Mouse (Mus musculus): ENCODE measurements around the gene Mrtfb.
"Not testable (repeated sequence)": the region's sequence is repeated elsewhere in the genome, so short reads cannot be mapped to it uniquely, and the experiment has no call there.

The Mrtfb gene

DNA sequence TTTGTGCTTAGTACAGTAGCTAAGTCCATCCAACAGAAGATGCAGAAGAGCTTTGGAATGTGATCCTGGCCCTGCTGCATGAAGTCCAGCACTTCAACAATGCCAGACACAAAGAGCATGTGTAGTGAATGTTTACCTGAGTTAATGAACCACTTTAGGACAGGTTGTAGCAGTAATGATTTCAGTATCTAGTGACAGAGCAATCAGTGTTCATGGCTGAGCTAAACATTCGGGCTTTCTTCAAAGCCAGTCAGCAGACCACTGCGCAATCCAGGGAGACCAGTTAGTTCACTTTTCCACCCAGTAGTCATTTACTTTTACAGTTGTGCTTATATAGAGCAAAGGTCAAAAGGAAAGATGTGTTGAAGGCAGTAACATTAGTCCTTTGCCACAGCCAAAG lies 20.0 kb downstream of the Mrtfb start:
- DNase-seq (ENCODE audit: low spot score in 2 of 2), result no peak

DNA sequence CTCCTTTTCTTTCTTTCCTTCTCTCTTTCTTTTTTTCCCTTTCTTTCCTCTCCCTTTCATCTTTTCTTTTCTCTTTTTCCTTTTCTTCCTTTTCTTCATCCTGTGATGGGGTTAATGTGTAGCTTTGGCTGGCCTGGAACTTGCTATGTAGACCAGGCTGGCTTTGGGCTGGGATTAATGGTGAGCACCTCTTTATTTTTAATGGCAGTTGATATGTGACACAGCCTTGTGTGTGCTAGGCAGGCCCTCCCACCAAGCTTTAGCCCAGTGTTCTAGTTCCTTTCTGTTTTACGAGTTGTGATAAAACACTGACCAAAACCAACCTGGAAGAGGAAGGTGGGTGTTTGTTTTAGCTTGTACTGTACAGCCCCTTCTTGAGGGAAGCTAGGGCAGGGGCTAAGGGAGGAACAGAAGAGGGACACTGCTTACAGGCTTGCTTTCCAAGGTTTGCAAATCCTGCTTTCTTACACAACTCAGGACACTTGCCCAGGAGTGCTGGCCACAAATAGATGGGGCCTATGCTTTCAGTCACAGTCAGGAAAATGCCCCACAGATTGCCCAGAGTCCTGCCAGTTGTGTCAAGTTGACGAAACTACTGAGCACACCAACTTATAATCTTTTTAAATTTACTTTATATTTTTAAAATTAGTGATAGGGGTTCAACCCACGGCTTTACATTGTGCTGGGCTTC lies 20.6 kb downstream of the Mrtfb start:
- no peak for DNase-seq (ENCODE audit: low spot score in 2 of 2)

DNA sequence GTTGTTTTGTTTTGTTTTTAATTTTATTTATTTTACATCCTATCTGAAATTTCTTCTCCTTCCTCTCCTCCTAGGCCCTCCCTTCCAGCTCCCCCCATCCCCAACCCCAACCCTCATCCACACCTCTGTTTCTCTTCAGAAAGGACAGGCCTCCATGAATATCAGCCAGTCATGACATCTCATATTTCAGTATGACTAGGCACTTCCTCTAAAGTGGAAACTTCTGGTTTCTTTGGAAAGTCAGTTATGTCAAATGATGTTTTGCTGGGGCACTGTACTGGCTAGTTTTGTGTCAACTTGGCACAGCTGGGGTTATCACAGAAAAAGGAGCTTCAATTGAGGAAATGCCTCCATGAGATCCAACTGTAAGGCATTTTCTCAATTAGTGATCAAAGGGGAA lies 30.1 kb downstream of the Mrtfb start:
- not testable (repeated sequence) for DNase-seq (ENCODE audit: low spot score in 2 of 2)

DNA sequence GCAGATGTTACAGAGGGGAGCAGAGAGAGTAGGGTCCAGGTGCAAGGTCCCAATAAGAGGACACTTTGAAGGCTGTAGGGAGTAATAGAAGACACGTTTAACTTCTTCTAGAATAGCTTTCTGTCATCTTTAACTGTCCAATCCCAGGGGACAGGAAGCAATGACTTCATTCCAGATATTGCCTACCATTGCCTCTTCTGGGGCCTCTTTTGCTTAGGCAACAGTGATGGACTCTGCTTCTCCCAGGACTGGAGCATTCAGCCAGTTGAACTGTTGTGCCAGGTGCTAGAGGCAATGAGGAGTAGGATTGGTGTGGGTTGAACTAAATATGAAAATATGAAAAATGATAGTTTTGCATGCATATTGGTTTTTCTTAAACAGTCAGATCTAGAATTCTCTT lies 41.6 kb downstream of the Mrtfb start:
- DNase-seq (ENCODE audit: low spot score in 2 of 2), result no peak

DNA sequence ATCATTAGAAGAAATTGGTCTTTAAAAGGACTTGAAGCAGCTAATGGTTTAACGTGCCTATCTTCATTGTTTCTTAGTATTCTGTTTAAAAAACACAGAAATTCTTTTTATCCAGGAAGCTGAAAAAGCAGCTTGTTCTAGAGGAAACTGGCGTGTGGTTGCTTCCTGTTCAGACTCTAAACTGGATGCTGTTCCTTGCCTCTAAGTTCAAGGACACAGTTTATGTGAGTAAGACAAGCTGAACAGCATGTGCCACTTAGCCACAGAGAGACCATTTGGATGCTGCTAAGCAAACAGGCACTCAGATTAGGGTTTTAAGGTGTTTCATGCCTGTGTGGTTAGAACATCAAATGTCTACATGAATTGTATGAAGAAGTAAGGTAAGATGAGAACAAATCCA lies 42.7 kb downstream of the Mrtfb start:
- DNase-seq (ENCODE audit: low spot score in 2 of 2), result no peak

DNA sequence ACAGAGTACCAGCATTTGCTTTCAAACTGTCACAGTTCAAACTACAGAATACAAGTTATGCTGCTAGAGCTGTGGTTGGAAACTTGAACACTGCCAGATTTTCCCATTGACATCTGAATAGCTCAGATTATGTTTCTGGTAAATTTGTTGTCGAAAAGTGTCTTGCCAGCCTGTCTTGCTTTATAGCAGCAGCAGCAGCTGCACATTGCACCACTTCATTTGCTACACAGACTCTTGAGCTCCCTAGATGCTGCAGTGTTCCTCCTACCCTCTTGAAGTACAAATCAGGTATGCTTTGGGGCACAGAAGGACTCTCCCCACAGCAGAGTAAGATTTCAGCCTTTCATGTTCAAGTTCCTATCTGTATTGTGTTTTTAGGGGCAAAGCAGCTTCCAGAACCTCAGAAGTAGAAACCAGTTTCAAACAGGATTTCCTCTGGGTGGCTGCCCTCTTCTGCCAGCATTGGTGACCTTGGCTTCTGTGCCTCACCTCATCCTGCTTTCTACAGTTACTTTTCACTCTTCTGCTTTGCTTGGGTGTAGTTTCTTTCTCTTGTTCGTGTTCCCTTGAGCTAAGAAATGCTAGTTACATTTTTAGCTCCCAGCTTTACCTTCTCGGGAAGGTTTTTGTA lies 49.9 kb downstream of the Mrtfb start:
- no peak for DNase-seq (ENCODE audit: low spot score in 2 of 2)

DNA sequence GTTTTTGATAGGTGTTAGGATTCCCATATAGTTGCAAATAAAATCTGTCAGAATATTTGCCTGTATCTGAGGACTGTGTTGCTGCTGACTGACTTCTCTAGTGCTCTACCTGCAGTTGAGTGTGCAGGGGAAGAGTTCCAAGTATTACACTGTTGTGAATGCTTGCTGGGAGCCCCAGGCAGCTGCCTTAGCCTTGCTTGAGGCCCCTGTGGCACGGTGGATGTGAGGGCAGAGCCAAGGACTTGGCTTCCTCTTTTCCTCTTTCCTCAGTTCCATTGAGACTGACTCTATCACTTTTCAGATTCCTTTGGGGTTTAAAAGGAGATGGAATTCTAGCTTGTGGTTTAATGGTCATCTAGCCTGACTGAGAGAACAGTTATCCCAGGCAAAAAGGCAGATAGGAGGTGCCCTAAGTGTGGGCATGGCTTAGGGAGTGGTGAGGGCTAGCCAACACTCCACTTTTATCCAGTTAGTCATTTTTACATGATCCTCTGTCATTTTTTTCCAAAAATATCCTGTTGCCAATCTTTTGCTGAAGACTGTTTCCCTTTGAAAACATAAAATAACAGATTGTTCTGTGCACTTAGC lies 53.9 kb downstream of the Mrtfb start:
- DNase-seq (ENCODE audit: low spot score in 2 of 2), result no peak

DNA sequence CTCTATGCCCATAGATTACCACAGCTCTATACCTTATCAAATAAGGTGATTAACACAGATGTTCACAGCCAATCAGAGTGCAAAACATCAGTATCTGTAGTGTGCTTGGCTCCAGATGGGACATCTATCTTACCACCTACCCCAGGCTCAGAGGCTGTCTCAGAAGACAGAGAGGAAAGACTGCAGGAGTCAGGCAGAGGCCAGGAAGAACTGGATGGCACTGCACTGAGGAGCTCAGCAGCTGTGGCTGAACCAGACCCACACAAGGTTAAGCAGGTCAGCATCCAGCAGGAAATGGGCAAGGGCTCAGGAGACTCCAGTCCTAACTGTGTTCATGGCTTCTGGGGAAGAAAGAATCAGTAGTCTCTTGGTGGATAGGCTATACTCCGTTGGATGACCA lies 55.1 kb downstream of the Mrtfb start:
- no peak for DNase-seq (ENCODE audit: low spot score in 2 of 2)

DNA sequence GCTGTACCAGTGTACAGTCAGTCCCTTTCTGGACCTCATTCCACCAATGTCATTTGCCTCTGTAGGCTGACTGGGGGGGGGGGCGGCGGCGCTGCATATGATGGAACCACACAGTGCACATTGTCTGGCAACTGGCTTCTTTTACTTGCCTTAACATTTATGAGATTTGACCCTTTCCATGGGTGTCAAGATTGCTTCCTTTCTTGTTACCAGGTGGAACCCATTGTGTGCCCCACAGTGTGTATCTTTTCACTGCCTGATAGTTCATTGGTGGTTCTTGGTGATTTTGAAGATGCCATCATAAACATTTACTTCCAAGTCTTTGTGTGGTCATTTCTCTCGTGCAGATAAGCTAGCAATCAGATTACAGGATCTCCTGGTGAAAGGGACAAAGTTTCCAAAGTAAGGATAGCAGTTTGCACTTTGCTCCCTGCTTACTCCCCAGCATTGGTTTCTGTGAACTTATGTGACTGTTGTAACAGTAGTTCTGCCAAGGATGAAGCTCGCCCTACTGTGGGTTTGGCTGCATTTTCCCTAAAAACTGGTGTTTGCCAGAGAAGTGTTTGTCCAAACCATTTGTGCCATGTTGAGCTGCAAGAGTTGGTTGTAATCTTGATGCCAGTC lies 56.9 kb downstream of the Mrtfb start:
- no peak for DNase-seq (ENCODE audit: low spot score in 2 of 2)

DNA sequence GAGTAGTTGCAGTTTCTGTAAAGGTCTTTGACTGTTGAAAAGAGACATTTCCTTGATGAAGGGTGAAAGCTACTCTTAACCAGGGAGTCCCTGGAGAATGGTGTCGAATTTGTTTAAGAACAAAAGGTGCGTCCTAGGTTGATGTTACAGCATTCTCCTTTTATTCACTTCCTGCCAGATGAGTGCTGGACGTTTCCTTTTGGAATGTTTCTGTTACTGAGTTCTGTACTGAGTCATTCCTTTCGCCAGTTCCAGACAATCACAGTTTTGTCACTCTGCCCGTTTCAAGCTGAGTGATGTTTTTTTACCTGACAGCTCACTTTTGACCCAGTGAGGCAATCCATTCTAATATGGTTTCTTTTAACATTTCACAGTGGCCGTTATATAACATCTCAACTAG lies 67.5 kb downstream of the Mrtfb start:
- DNase-seq (ENCODE audit: low spot score in 2 of 2), result no peak

DNA sequence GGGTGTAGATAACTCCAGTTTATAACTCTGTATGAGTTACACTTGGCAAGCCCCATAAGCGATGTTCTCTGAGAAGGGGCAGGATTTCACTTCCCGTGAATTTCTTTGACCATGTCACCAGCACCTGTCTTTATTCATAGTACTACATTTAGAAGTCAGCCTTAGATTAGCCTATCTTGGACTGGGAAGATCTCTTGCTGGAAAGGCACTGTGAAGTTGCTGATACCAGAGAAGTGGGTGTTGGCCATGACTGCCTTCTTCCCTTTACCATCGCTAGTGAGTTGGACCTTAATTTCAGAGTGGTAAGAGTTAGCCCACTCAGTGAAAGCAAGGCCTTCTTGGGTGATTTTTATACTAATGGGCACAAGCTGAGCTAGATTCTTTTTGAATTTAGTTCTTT lies 70.3 kb downstream of the Mrtfb start:
- DNase-seq (ENCODE audit: low spot score in 2 of 2), result no peak

DNA sequence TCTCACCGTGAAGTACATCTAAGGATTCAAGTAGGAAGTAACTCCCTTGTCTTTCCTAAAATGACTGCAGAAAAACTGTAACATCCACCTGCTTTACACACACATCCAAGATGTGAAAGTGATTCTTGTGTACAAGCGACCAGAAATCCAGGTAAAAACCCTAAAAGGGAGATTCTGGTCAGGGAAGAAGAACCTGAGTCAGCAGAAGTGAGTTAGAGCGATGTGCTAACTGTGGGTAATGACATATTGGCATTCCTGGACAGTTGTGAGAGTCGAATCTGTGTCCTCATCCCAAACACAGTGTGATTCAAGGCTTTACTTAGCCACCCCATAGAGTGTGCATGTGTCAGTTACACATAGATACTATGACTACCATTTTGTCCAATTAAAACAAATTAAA lies 72.4 kb downstream of the Mrtfb start:
- DNase-seq (ENCODE audit: low spot score in 2 of 2), result no peak

DNA sequence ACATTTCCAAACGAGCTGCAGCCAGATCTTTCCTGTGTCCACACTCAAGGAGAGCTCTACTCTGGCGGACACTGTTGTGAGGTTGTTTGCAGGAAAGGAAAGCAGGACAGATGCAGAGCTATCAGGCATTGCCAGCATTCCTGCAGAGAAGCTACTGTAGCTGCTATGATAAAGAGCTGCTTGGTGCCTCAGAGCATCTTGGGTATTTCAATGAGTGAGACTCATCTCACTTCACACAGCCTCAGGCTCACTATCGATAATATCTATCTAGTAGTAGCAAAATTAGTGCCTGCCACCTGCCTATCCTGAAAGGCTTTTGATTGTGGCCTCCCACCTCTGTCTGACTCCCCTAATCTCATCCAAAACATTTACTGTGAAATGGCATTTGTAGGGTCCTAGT lies 73.4 kb downstream of the Mrtfb start:
- DNase-seq (ENCODE audit: low spot score in 2 of 2), result no peak

DNA sequence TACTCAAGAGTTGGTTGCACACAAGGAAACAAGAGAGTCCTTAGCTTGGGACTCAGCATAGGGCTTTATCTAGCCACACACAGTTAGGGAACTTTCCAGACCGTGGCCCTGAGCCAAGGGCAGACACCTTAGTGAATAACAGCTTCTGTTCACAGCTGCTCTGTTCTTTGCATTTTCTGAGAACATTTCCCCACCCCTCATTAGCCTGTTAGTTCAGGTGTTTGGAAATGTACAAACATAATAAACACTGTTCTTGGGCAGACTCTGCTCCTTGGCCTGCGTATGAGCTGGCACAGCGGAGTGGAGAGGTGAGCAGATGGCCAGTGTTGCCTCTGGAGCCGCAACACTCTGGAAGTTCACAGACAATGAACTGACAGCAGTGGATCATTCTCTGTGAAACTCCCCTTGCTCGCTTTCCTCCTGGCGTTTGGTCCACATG lies 74.0 kb downstream of the Mrtfb start:
- DNase-seq (ENCODE audit: low spot score in 2 of 2), result peak in 1 of 2 experiments; percentile 12

DNA sequence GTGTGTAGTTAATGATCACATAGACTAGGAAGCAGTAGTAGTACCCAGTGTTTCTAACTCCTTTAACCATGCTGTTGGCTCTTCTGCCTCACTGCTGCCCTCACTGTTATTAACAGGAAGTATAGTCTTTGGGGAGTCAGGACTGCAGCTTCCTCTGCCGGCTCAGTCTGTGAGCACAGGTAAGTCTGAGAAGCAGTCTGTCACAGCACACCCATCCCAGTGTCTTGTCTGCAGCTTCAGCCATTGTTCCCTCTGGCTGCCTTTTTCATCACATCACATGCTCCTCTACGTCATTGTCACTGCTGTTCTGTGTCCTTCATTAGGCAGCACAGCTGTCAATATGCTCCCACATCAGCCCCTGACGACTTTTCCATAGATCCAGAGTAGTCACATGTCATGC lies 75.6 kb downstream of the Mrtfb start:
- no peak for DNase-seq (ENCODE audit: low spot score in 2 of 2)

DNA sequence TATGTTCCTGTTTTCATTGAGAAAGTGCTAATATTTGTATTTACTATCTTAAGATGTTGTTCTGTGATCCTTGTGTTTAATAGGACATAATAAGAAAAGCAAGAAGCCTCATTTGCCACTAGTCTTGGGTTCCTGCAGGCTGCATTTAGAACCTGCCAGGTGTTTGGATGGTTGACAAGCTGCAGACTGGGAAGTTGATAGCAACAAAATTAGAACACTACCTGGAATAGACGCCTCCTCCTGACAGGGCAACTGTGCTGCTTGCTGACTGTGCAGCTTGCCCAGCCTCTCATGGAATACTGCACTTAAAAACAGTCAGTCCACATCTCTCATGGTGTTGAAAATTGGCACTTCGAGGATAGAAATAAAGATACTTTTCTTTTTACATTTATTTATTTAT lies 76.3 kb downstream of the Mrtfb start:
- no peak for DNase-seq (ENCODE audit: low spot score in 2 of 2)

DNA sequence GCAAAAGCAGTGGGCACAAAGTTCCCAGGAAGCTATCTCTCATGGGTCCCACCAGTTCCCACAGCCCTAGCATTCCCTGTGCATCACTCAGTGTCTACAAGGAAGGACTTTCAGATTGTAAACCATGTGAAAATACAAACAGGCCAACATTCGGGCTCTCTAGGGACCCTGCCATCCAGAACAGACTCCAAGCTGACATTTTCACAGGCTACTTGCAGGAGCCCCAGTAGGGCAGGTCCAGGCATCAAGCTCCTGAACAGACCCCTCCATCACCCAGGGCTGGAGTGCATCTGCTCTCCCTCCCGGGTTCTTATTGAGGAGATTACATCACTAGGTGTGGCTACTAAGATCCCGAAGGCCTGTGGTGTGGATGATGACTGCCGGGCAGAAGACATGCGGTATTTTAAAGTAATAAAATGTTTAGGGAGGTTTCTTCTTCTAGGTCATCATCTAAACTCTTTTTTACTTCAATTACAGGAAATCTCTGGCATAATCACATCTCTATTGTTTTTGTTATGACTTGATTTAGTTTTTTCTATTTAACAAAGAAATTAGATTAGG lies 77.6 kb downstream of the Mrtfb start:
- DNase-seq (ENCODE audit: low spot score in 2 of 2), result no peak

DNA sequence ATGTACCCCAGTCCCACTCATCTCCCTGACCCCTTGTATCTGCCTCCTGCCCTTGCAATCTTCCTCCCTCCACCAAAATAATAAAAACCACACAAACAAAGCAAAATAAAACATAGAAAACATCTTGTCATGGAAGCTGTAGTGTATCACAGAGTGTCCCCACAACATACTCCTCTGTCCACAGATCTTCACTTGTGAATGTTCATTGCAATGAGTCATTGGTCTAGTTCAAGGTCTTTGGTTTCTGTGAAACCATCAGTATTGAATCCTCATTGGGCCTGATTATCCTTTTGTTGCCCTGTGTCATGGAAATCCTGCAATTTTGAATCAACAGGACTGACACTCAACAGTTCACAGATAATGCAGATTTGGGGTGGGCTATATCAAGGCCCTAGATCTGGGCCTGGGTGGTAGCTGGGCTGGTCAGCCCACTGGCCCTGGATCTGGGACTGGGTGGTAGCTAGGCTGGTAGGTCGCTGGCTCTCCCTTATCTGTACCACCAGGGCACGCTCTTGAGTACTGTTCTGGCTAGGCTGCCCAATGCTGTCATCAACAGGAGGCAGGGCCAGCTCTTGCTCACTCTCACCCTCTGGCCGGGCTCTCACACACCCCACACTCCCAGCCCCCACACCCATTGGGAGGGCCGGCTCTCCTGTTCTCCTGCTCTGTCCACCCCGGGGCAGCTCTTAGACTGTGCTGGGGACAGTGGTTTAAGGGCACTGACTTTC lies 80.4 kb downstream of the Mrtfb start:
- no peak for DNase-seq (ENCODE audit: low spot score in 2 of 2)

DNA sequence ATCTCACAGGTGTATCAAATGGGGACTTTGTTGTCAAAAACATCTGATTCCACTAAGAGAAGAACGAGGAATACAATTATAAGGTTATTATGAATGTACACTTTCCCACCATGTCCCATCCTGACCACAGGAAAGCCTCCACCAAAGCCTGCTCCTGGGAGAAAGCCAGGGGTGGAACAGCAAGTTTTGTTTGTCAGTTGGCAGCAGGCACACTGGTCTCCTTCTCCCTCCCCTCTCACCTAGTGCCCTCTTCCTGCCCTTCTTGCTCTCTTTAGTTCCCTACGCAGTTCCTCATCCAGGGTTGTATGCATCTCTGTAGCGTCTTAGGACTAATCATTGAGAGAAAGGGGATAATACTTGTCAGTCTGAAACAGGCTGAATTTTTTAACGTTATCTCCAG lies 81.8 kb downstream of the Mrtfb start:
- no peak for DNase-seq (ENCODE audit: low spot score in 2 of 2)

DNA sequence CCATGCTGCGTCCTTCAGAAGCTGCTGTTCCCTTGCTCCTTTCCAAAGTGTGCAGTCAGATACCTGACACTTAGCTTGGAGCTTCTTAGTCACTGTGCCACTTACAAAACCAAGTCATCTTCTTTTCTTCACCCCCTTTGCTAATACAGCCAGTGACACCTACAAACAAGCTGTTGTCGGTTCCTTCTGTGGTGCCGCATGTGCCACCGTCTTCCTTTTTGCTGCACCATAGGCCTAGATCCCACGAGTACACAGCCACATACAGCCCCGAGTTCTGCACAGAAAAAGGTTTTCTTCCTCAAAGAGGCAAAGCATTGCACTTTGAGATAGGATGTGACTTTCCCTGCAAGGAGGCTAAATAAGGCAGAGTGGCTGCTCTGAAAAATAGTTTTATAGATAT lies 83.2 kb downstream of the Mrtfb start:
- no peak for DNase-seq (ENCODE audit: low spot score in 2 of 2)

DNA sequence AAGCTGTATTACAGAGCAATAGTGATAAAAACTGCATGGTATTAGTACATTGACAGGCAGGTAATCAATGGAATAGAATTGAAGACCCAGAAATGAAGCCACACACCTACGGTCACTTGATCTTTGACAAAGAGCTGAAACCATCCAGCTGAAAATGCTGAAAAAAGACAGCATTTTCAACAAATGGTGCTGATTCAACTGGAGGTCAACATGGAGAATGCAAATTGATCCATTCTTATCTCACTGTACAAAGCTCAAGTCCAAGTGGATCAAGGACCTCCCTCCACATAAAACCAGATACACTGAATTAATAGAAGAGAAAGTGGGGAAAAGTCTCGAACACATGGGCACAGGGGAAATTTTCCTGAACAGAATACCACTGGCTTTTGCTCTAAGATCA lies 89.5 kb downstream of the Mrtfb start:
- DNase-seq (ENCODE audit: low spot score in 2 of 2), result not testable (repeated sequence)

DNA sequence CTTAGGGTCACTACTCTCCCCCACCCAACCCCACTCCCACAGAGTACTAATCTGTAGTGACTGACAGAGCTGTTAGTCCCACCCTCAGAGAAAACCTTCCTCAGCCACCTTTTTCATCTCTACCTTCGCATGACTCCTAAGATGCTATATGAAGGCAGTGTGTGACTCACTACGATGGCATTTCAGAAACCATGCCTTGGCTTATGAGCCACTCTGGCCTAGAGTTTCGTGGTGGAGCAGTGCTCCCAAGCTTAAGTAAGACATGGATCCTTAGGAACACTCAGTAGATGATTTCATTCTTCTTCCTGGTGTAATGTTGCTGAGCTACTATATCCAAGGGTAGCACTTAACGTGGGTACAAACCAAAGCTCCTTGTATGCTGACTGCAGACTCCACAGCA lies 94.4 kb downstream of the Mrtfb start:
- no peak for DNase-seq (ENCODE audit: low spot score in 2 of 2)

Data from spleen, postnatal 14 days (tissue).